Mouse (Mus musculus) 416B (cell line): Measurements from ENCODE around the gene Cdc42ep2.

ENCODE experiments used
- DNase-seq: peaks from one replicate; pipeline ENCODE4 v3.0.0; 2011; ENCODE audit warnings: low read depth

The Cdc42ep2 gene

DNA sequence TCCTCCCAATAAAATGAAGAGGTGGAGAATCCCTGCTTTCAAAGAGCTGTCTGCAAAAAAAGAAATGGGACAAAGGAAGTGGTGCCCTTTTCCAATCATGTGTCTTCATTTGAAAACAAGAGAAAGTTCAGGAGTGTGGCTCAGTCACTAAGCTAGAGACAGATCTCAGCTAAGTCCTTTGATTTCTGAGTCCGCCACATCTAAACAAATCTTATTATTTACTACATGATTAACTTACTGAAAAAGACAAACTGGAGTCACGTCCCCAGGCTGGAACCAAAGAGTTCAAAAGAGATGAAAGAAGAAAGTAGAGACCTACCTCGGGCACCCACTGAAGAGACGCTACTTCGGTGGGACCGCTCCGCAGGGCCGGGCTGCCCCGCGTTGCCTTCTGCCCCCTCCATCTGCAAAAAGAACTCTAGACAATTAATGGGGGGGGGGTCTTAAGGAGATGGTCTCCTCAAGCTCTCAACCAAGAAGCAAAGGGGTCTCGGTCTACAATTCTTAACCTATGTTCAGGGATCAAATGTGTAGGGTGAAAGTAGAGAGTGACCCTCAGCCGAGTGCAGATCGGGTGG lies 50.1 kb downstream of the Cdc42ep2 start:
- DNase-seq: no peak

DNA sequence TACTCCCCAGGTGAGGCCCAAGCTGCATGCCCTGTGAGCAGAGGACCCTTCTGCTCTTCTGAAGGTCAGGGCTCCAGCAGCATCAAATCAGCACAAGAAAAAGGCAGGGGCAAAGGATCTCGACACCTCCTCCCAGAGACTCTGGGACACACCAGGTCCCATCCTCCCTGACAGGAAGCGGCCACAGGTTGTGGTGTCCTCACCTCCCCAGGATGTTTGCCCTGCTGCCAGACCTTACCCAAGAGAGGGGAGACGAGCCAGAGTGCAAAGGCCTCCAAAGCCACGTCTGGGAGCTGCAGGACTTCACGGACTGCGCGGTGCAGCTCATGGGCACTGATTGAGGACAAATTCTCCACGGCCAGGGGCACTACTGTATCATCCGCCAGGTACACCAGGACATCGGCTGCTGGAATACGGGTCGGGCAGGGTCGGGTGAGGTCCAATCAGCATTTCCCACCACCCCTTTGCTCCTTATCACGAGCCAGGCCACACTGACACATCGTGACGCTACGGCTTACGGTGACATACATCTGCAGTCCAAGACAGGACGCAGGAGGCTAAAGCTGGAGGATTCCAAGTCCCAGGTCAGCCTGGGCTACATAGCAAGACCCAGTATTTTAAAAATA lies 51.6 kb downstream of the Cdc42ep2 start:
- no peak for DNase-seq

DNA sequence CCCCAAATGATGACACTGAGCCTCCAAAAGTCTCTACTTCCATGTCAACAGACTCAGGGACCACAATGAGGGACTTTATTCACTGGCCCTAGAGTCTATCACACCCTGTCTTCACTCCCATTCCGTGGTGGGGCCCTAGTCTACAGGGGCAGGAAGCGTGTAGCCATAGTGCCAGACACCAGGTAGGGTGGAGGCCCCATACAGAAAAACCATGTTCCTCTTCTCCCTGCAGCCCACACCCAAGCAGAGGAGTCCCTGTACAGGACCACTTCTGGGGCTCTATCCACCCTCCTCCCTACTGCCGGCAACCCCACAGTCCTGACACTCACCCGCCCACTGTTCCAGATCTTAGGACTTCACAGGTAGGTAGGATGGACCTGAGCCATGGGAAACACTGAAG lies 52.1 kb downstream of the Cdc42ep2 start:
- no peak for DNase-seq

DNA sequence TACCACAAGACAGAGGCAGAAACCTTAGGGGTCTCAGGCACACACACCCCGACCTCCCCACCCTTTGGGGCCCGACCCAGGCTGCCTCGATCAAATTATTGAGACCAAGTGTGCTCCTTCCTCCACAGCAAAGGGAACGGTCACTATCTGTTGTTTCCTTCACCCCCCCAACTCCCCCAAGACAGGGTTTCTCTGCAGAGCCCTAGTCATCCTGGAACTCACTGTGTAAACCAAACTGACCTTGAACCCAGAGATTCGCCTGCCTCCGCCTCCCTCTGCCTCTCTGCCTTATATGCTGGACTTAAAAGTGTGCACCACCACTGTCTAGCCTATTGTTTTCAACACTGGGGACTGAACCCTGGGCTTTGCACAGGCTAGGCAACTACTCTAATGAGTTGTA lies 52.9 kb downstream of the Cdc42ep2 start:
- peak; percentile 89 for DNase-seq

DNA sequence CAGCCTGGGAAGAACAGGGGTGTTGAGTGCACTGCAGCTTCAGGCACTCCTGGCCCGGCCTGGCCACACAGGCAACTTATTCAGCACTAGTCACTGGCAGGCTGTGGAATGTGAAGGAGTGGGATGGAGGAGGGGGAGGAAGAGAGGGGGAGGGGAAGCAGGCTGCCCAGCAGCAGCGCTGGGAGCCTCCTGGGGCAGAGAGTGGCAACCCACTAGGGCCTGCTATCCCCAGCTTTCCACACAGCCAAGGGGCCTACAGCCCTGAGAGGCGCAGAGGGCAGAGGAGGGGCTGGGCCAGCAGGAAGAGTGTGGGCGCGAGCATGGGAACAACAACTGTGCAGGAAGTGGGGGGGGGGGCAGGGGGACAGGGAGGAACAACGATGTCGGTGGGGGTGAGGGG lies 53.3 kb downstream of the Cdc42ep2 start:
- DNase-seq: peak; percentile 81

DNA sequence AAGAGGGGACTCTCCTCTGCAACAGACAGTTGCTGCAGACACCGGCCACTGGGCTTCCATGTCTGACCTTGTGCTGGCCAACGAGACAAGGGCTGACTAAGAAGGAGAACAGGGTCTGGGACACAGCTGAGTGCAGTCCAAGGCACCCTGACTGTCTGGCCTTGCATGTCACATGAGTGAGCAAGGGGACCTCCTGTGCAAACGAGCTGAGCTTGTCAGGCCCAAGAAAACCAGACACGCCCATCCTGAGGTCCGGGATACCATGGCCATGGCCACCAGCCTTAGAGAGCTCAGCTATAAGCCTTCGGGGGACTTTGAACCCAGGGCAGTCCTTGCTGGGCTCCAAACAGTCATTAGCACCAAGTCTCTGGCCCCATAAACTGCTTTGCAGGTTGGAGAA lies 56.5 kb downstream of the Cdc42ep2 start:
- no peak for DNase-seq
